In the genomic region with DNA sequence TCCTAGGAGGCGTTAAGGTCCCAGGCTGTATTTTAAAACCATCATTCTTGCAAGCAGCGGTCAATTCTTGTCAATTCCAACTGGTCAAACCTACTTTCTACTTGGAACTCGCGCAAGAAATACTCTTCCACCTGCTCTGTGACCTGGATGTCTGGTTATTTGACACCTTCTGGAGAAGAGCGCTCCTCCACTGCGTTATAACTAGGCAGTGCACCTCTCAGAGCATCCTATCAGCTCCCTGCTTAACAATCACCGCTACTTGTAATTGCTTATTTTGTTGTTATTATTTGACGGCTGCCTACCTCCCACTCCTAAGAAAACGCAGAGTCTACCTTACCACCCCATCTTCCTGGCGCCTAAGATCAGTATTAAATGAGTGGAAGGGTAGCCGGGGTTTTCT, we compare ENCODE assay signal across 8 mouse cellular contexts. TPM values are rescaled to one million over a fixed set of nuclear protein-coding genes. Genes with fewer than 3 reads are reported as not detected.
DNase-seq lines count a peak whose midpoint lies in the region; ATAC-seq and TF ChIP-seq lines count a peak whose summit lies in the region.

No protein-coding gene starts in this region.

- H3K36me3 ChIP-seq in liver, adult 2 months (ENCODE audit: control insufficient read depth, insufficient read depth, low read length) = peaks cover 8% of the 10 kb centered on the region
- H3K36me3 ChIP-seq in hindbrain, embryonic 12.5 days = peaks cover 23% of the 10 kb centered on the region
- peaks cover 30% of the 10 kb centered on the region for H3K36me3 ChIP-seq in midbrain, embryonic 12.5 days

- no peak for TF ChIP-seq CTCF in liver, adult 2 months (IDR thresholded peaks at IDR 0.05; ENCODE audit: low read depth, low read length)
- no peak for TF ChIP-seq CTCF in cortical plate, adult 2 months (IDR thresholded peaks at IDR 0.05; ENCODE audit: extremely low read depth, insufficient read depth, low read length)

- peaks cover 5% of the 10 kb centered on the region; the same call in 1 of the 2 replicates for H3K4me1 ChIP-seq in liver, adult 2 months (ENCODE audit: control insufficient read depth, insufficient read depth, low read length)
- peaks cover 2% of the 10 kb centered on the region for H3K4me1 ChIP-seq in cortical plate, adult 2 months (ENCODE audit: control insufficient read depth, insufficient read depth, low read length)
- H3K4me1 ChIP-seq in hindbrain, embryonic 12.5 days = peaks cover 21% of the 10 kb centered on the region
- H3K4me1 ChIP-seq in midbrain, embryonic 12.5 days = peaks cover 18% of the 10 kb centered on the region

- H3K9ac ChIP-seq in liver, adult 2 months (ENCODE audit: low read depth, low read length) = peak overlapping the region; percentile 80
- H3K9ac ChIP-seq in hindbrain, embryonic 12.5 days = peak overlapping the region; percentile 85
- H3K9ac ChIP-seq in midbrain, embryonic 12.5 days (replicated peaks) = peak overlapping the region; percentile 82

- no peak for TF ChIP-seq POLR2A in liver, adult 2 months (IDR thresholded peaks at IDR 0.05; ENCODE audit: extremely low read depth, insufficient read depth, low read length)
- no peak for TF ChIP-seq POLR2A in cortical plate, adult 2 months (IDR thresholded peaks at IDR 0.05; ENCODE audit: extremely low read depth, insufficient read depth, low read length)

- peak; percentile 32; the same call in 1 of the 2 replicates for ATAC-seq in hindbrain, embryonic 12.5 days (ENCODE audit: low FRiP score)
- ATAC-seq in midbrain, embryonic 12.5 days (ENCODE audit: low FRiP score, low read depth) = no peak

- H3K4me3 ChIP-seq in liver, adult 2 months (ENCODE audit: insufficient read depth, low read depth, low read length) = peak overlapping the region; percentile 80
- H3K4me3 ChIP-seq in cortical plate, adult 2 months (ENCODE audit: insufficient read depth, low read length) = peak overlapping the region; percentile 32
- H3K4me3 ChIP-seq in hindbrain, embryonic 12.5 days = peak overlapping the region; percentile 85
- peak overlapping the region; percentile 87 for H3K4me3 ChIP-seq in midbrain, embryonic 12.5 days

- WGBS in liver, adult 2 months = 3% methylated on average over 11 of the region's 11 CpGs
- WGBS in hindbrain, embryonic 12.5 days = under 1% methylated on average over 11 of the region's 11 CpGs
- WGBS in midbrain, embryonic 12.5 days = 2% methylated on average over 11 of the region's 11 CpGs

- peak overlapping the region; percentile 64 for H3K27ac ChIP-seq in liver, adult 2 months (replicated peaks; ENCODE audit: insufficient read depth, low read depth, low read length)
- no peak overlapping the region for H3K27ac ChIP-seq in cortical plate, adult 2 months (ENCODE audit: insufficient read depth, low read length)
- peak overlapping the region; percentile 89 for H3K27ac ChIP-seq in hindbrain, embryonic 12.5 days
- H3K27ac ChIP-seq in midbrain, embryonic 12.5 days (replicated peaks) = peak overlapping the region; percentile 84

- no peaks in the 10 kb centered on the region for H3K9me3 ChIP-seq in hindbrain, embryonic 12.5 days (replicated peaks)
- H3K9me3 ChIP-seq in midbrain, embryonic 12.5 days = no peaks in the 10 kb centered on the region

- peaks cover 8% of the 10 kb centered on the region for H3K79me2 ChIP-seq in liver, adult 2 months (ENCODE audit: control insufficient read depth, insufficient read depth, low read length)

- H3K4me2 ChIP-seq in hindbrain, embryonic 12.5 days (replicated peaks) = peak overlapping the region; percentile 92
- peak overlapping the region; percentile 85 for H3K4me2 ChIP-seq in midbrain, embryonic 12.5 days (replicated peaks)

- H3K27me3 ChIP-seq in liver, adult 2 months (ENCODE audit: control insufficient read depth, insufficient read depth, low read length) = no peaks in the 10 kb centered on the region
- no peaks in the 10 kb centered on the region for H3K27me3 ChIP-seq in hindbrain, embryonic 12.5 days
- 0 out of 2 replicates have a peak, but pooled peaks cover 10% of the 10 kb centered on the region for H3K27me3 ChIP-seq in midbrain, embryonic 12.5 days

- DNase-seq in liver, adult 2 months (ENCODE audit: extremely low read depth, low read depth, low spot score) = peak; percentile 20
- no peak for DNase-seq in liver
- no peak for DNase-seq in urinary bladder, postnatal 36 days (ENCODE audit: low spot score in 2 of 2)
- no peak for DNase-seq in cerebellum, adult 11-12 months
- DNase-seq in right cerebral cortex, postnatal 25 days = no peak

RNA-seq across cellular contexts. Expression of gene Snrpf, which starts 0.7 kb away (rescaled TPM):
- 13.5 and 14.5 TPM in 2 replicates for total RNA-seq in liver, adult 2 months (2014; rRNA removed)
- 13.7 and 15.1 TPM in 2 replicates for polyA plus RNA-seq in liver, adult 2 months (2012; rRNA removed)
- 40.4 and 41.6 TPM in 2 replicates for polyA plus RNA-seq in cortical plate, adult 2 months (2012; rRNA removed)
- polyA plus RNA-seq in hindbrain, embryonic 12.5 days (2016; fragmentation: Nextera tagmentation; extraction: Ambion mirVana) = 108 and 119 TPM in 2 replicates
- 126 and 129 TPM in 2 replicates for polyA plus RNA-seq in midbrain, embryonic 12.5 days (2016; fragmentation: Nextera tagmentation; extraction: Ambion mirVana)

RNA-seq across cellular contexts. Expression of gene Ccdc38, which starts 48.4 kb away (rescaled TPM):
- total RNA-seq in liver, adult 2 months (2014; rRNA removed) = 0.07 and 0.28 TPM in 2 replicates
- 0.06 and 0.40 TPM in 2 replicates for polyA plus RNA-seq in liver, adult 2 months (2012; rRNA removed)
- 0.06 TPM in 1 of 2 replicates, not detected in the other for polyA plus RNA-seq in cortical plate, adult 2 months (2012; rRNA removed)
- 0.30 and 0.47 TPM in 2 replicates for polyA plus RNA-seq in hindbrain, embryonic 12.5 days (2016; fragmentation: Nextera tagmentation; extraction: Ambion mirVana)
- polyA plus RNA-seq in midbrain, embryonic 12.5 days (2016; fragmentation: Nextera tagmentation; extraction: Ambion mirVana) = 0.38 and 0.68 TPM in 2 replicates

RNA-seq across cellular contexts. Expression of gene Amdhd1, which starts 49.0 kb away (rescaled TPM):
- total RNA-seq in liver, adult 2 months (2014; rRNA removed) = 185 and 255 TPM in 2 replicates
- polyA plus RNA-seq in liver, adult 2 months (2012; rRNA removed) = 204 and 233 TPM in 2 replicates
- polyA plus RNA-seq in cortical plate, adult 2 months (2012; rRNA removed) = 0.25 and 0.30 TPM in 2 replicates
- 0.21 and 0.44 TPM in 2 replicates for polyA plus RNA-seq in hindbrain, embryonic 12.5 days (2016; fragmentation: Nextera tagmentation; extraction: Ambion mirVana)
- polyA plus RNA-seq in midbrain, embryonic 12.5 days (2016; fragmentation: Nextera tagmentation; extraction: Ambion mirVana) = 0.12 TPM in 1 of 2 replicates, not detected in the other

RNA-seq across cellular contexts. Expression of gene Ntn4, which starts 51.7 kb away (rescaled TPM):
- 8.0 and 11.7 TPM in 2 replicates for total RNA-seq in liver, adult 2 months (2014; rRNA removed)
- 3.1 and 4.0 TPM in 2 replicates for polyA plus RNA-seq in liver, adult 2 months (2012; rRNA removed)
- polyA plus RNA-seq in cortical plate, adult 2 months (2012; rRNA removed) = 4.5 and 5.7 TPM in 2 replicates
- polyA plus RNA-seq in hindbrain, embryonic 12.5 days (2016; fragmentation: Nextera tagmentation; extraction: Ambion mirVana) = 3.2 and 3.4 TPM in 2 replicates
- polyA plus RNA-seq in midbrain, embryonic 12.5 days (2016; fragmentation: Nextera tagmentation; extraction: Ambion mirVana) = 3.3 and 5.2 TPM in 2 replicates

Comparison
In these comparisons a context has a peak if more than half of its experiments do, and no peak if none do; other contexts are left out.
1. H3K4me3 ChIP-seq: peak in every context shown above with its lines; median percentile 87 in midbrain, embryonic 12.5 days; 85 in hindbrain, embryonic 12.5 days; 80 in liver, adult 2 months; 32 in cortical plate, adult 2 months.
2. RNA of gene Amdhd1, which starts 49.0 kb away (polyA plus RNA-seq): 204 to 233 TPM in liver, adult 2 months; 0.21 to 0.44 TPM in hindbrain, embryonic 12.5 days, 0.25 to 0.30 TPM in cortical plate, adult 2 months and 0.12 TPM in midbrain, embryonic 12.5 days; every median in the first group is over 100 times any median in the second.
3. Peak in every context shown above with its lines, with median percentiles within 50 percentile points of each other: H3K9ac ChIP-seq.